Mouse (Mus musculus): Measurements from ENCODE around the gene Fyn. TPM values are rescaled to one million over a fixed set of nuclear protein-coding genes. Genes with fewer than 3 reads are reported as not detected.

Gene Fyn
- polyA plus RNA-seq, 1 experiment from 2014 or later: 13.4 TPM

DNA sequence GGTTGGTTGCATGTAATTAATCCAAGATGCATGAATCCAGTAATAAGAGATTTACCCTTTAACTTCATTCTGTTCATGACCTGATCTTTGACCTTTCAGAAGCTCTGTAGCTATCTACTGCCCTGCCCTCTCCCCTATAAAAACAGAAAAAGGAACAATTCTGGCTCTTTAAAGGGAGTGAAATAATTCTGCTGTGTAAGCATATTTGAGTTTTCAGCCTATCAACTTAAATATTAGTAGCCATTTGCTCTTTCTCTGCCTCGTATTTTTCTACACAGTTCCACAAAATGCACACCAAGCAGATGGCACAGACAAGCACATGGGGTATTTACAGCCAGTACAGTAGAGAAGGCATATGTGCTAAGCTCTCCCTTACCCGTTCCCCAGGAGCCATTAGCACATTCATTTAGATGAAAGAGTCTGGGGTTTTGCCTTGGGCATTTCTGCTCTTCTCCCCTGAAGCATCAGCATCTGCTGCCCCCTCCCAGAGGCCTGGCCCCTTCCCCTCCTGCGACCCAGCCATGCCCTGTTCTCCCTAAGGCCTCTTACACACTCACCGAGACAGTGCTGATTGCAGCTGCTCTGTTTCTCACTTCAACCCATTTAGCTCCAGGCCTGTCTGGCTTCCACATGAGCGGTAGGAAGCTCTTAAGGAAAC is 58.3 kb downstream of the Fyn start:
- Histone ChIP-seq H3K9ac (ENCODE audit: low read length) (no peak overlapping the region), H3K4me1 (replicated peaks; ENCODE audit: control insufficient read depth, insufficient read depth, low read length) (no peaks in the 10 kb centered on the region), H3K9me3 (ENCODE audit: control insufficient read depth, low read length) (no peaks in the 10 kb centered on the region), H3K4me2 (ENCODE audit: low read depth, low read length) (no peak overlapping the region), H3K36me3 (ENCODE audit: control insufficient read depth, insufficient read depth, low read length) (no peaks in the 10 kb centered on the region), H3K27me3 (ENCODE audit: control insufficient read depth, insufficient read depth, low read depth, low read length) (no peaks in the 10 kb centered on the region), H3K4me3 (ENCODE audit: low read length) (no peak overlapping the region), H3K27ac (ENCODE audit: low read length) (no peak overlapping the region)
- no peak for ATAC-seq (ENCODE audit: low read depth)
- WGBS: 58% methylated on average over 5 of the region's 5 CpGs

DNA sequence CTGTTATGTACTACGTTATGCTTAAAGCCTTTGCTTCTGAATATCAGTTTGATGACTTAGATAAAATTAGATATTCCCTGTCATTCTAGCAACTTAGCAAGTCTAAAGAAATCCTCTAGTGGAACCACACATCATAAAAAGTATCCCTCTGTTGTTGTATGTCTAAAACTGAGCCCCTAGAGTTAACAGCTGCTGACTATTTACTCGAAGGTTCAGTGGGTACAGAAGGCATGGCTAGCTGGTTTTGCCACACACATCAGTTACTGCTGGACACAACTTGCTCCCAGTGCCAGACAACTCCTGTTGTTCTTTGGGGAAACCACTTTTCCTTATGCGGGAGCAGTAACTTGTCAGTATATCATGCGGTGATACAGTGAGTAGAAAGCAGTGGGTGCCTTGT is 61.0 kb downstream of the Fyn start:
- Histone ChIP-seq H3K4me1 (replicated peaks; ENCODE audit: control insufficient read depth, insufficient read depth, low read length) (no peaks in the 10 kb centered on the region), H3K36me3 (ENCODE audit: control insufficient read depth, insufficient read depth, low read length) (no peaks in the 10 kb centered on the region), H3K4me2 (ENCODE audit: low read depth, low read length) (no peak overlapping the region), H3K27ac (ENCODE audit: low read length) (no peak overlapping the region), H3K27me3 (ENCODE audit: control insufficient read depth, insufficient read depth, low read depth, low read length) (no peaks in the 10 kb centered on the region), H3K4me3 (ENCODE audit: low read length) (no peak overlapping the region), H3K9ac (ENCODE audit: low read length) (no peak overlapping the region), H3K9me3 (ENCODE audit: control insufficient read depth, low read length) (no peaks in the 10 kb centered on the region)
- no peak for ATAC-seq (ENCODE audit: low read depth)
- WGBS: 77% methylated on average over 4 of the region's 4 CpGs

DNA sequence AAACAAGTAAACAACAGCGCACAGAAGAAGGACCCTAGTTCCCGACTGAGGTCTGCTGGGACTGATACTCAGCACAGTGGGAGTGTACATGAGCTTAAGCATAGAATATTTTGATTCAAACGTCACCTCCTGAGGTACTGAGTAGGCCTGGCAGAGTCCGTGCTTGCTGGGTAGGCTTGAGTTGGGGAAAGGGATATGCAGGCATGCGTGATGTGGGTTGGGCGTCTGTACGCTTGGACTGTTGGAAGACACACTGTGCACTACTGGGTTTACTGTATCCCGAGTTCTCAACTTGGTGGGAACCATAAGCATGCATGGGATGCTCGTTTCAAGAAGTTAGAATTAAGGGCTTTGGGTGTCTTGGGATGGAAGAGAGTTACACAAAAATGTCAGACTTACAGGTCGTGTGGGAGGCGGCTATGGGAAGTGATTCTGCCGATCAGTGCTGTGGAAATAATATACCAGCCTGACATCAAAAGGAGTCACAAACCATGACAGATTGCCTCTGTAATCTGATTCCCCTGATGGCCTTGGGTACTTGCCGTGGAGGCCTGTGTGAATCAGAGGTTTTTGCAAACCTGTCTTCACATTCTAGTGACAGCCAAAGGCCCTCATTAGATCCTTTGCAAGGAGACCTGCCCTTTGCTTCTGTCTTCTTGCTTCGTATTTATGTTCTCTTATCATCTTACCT is 61.6 kb downstream of the Fyn start:
- no peak overlapping the region for H3K9ac ChIP-seq (ENCODE audit: low read length)
- WGBS: 63% methylated on average over 14 of the region's 14 CpGs
- H3K4me1 ChIP-seq (replicated peaks; ENCODE audit: control insufficient read depth, insufficient read depth, low read length): no peaks in the 10 kb centered on the region
- no peaks in the 10 kb centered on the region for H3K27me3 ChIP-seq (ENCODE audit: control insufficient read depth, insufficient read depth, low read depth, low read length)
- no peak for ATAC-seq (ENCODE audit: low read depth)
- no peak overlapping the region for H3K27ac ChIP-seq (ENCODE audit: low read length)
- no peak overlapping the region for H3K4me2 ChIP-seq (ENCODE audit: low read depth, low read length)
- H3K36me3 ChIP-seq (ENCODE audit: control insufficient read depth, insufficient read depth, low read length): no peaks in the 10 kb centered on the region
- no peak overlapping the region for H3K4me3 ChIP-seq (ENCODE audit: low read length)
- H3K9me3 ChIP-seq (ENCODE audit: control insufficient read depth, low read length): no peaks in the 10 kb centered on the region

DNA sequence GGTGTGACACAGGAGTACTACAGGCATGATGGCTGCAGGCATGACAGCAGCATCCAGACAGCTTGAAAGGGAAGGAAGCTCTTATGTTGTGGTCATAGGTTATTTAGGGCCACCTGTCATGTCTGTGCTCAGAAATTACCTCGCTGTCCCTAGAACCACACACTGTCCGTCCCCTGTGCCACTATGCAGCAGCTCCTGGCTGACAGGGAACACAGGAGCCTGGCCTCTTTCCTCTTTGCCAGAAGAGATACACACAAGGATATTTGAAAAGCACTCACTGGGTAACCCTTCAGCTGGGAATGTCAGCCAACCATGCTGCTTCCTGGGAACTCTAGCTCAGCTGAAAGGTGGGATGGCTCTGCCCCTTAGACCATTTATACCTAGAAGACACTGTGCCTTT is 62.6 kb downstream of the Fyn start:
- Histone ChIP-seq H3K36me3 (ENCODE audit: control insufficient read depth, insufficient read depth, low read length) (no peaks in the 10 kb centered on the region), H3K4me2 (ENCODE audit: low read depth, low read length) (no peak overlapping the region), H3K9me3 (ENCODE audit: control insufficient read depth, low read length) (no peaks in the 10 kb centered on the region), H3K27me3 (ENCODE audit: control insufficient read depth, insufficient read depth, low read depth, low read length) (no peaks in the 10 kb centered on the region), H3K9ac (ENCODE audit: low read length) (no peak overlapping the region), H3K4me3 (ENCODE audit: low read length) (no peak overlapping the region), H3K4me1 (replicated peaks; ENCODE audit: control insufficient read depth, insufficient read depth, low read length) (no peaks in the 10 kb centered on the region), H3K27ac (ENCODE audit: low read length) (no peak overlapping the region)
- WGBS: 77% methylated on average over 2 of the region's 2 CpGs
- ATAC-seq (ENCODE audit: low read depth): no peak

DNA sequence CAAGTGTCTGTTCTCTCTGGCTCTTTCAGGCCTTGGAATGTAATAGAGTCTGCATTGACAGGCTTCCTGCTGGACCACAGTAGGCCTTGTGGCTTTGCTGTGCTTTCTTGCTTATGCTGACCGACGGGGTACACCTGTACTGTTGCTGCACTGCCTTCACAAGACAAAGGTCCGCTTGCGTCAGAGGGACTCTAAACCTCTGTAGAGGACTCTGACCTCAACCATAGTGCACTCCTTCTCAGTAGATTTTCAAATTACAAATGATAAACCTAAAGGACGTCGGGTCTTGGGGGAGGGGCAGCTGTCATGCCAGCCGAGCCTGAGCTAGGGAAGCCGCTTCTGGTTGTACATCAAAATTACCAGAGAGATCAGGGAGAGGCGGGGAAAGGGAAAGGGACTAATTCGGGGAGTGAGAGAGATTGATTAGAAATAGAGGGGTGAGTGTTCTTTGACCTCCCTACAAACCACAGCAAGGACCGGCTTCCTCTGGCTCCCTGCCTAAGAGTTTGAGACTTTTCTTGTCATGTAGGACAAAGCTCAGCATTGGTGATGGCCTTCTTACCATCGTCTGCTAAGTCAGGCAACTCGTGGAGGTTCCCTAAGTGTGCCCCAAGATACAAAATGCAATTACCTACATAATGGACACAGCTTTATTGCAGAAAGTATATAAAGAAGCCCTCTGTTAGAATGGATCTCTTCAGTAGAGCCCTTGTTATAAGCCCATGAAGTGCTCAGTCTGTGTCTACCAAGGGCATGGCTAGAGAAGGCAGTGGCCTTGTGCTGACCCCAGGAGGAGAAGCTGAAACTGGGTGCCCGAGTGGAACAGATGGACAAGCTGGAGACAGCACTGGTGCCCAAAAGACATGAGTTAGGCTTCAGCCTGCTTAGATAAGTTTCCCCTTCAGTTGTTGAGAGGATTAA is 64.3 kb downstream of the Fyn start:
- no peak for ATAC-seq (ENCODE audit: low read depth)
- no peaks in the 10 kb centered on the region for H3K27me3 ChIP-seq (ENCODE audit: control insufficient read depth, insufficient read depth, low read depth, low read length)
- no peaks in the 10 kb centered on the region for H3K36me3 ChIP-seq (ENCODE audit: control insufficient read depth, insufficient read depth, low read length)
- H3K4me1 ChIP-seq (replicated peaks; ENCODE audit: control insufficient read depth, insufficient read depth, low read length): no peaks in the 10 kb centered on the region
- no peak overlapping the region for H3K9ac ChIP-seq (ENCODE audit: low read length)
- H3K4me2 ChIP-seq (ENCODE audit: low read depth, low read length): no peak overlapping the region
- H3K9me3 ChIP-seq (ENCODE audit: control insufficient read depth, low read length): no peaks in the 10 kb centered on the region
- no peak overlapping the region for H3K27ac ChIP-seq (ENCODE audit: low read length)
- H3K4me3 ChIP-seq (ENCODE audit: low read length): no peak overlapping the region
- WGBS: 63% methylated on average over 14 of the region's 14 CpGs

DNA sequence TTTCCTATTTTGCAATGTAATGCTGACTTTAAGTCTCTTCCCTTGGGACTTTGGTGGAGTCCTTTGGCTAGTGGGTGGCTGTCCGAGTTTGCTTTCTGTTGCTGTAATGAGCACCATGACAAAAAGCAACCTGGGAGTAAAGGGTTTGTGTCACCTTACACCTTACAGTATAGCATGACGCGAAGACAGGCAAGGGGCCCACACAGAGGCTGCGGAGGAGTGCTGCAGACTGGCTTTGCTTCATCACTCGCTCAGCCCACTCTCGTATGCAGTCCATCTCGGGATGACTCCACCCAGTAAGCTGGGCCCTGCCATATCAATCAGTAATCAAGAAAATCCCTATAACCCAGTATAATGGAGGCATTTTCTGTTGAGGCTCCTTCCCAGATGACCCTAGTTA is 65.2 kb downstream of the Fyn start:
- H3K4me2 ChIP-seq (ENCODE audit: low read depth, low read length): no peak overlapping the region
- H3K9me3 ChIP-seq (ENCODE audit: control insufficient read depth, low read length): no peaks in the 10 kb centered on the region
- H3K4me3 ChIP-seq (ENCODE audit: low read length): no peak overlapping the region
- H3K9ac ChIP-seq (ENCODE audit: low read length): no peak overlapping the region
- H3K27ac ChIP-seq (ENCODE audit: low read length): no peak overlapping the region
- 85% methylated on average over 7 of the region's 7 CpGs for WGBS
- ATAC-seq (ENCODE audit: low read depth): no peak
- H3K36me3 ChIP-seq (ENCODE audit: control insufficient read depth, insufficient read depth, low read length): no peaks in the 10 kb centered on the region
- H3K27me3 ChIP-seq (ENCODE audit: control insufficient read depth, insufficient read depth, low read depth, low read length): no peaks in the 10 kb centered on the region
- no peaks in the 10 kb centered on the region for H3K4me1 ChIP-seq (replicated peaks; ENCODE audit: control insufficient read depth, insufficient read depth, low read length)

DNA sequence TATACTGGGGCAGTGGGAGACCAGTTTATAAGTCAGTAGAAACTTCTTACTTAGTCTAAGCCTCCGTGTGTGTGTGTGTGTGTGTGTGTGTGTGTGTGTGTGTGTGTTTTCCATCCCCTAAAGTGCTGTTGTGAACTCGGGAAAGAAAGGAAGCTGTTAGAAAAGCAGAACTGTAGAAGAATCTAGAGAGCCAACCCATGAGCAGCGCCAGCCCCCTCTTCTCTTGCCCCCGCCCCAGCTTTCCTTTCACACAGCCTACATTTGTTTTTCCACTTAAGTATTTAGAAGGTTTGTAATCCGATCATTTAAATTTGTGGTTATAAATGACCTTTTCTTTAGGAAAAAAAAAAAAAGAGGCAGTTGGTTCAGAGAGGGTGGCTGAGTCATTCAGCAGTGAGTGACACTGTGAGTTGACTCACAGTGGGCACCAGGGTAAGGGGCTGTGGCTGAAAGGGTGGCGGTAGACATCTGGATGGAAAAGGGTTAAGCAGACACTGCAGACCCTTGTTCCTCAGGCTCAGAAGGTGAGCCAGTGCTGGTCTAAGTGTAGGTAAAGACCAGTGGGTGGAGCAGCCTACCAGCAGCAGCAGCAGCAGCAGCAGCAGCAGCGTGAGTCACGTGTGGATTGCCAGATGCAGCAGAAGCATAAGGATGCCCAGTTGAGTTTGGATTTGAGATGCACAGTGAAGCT is 66.2 kb downstream of the Fyn start:
- 54% methylated on average over 8 of the region's 8 CpGs for WGBS
- H3K4me3 ChIP-seq (ENCODE audit: low read length): no peak overlapping the region
- ATAC-seq (ENCODE audit: low read depth): no peak
- no peaks in the 10 kb centered on the region for H3K4me1 ChIP-seq (replicated peaks; ENCODE audit: control insufficient read depth, insufficient read depth, low read length)
- no peak overlapping the region for H3K27ac ChIP-seq (ENCODE audit: low read length)
- H3K9ac ChIP-seq (ENCODE audit: low read length): no peak overlapping the region
- no peaks in the 10 kb centered on the region for H3K9me3 ChIP-seq (ENCODE audit: control insufficient read depth, low read length)
- no peak overlapping the region for H3K4me2 ChIP-seq (ENCODE audit: low read depth, low read length)
- H3K36me3 ChIP-seq (ENCODE audit: control insufficient read depth, insufficient read depth, low read length): no peaks in the 10 kb centered on the region
- no peaks in the 10 kb centered on the region for H3K27me3 ChIP-seq (ENCODE audit: control insufficient read depth, insufficient read depth, low read depth, low read length)

DNA sequence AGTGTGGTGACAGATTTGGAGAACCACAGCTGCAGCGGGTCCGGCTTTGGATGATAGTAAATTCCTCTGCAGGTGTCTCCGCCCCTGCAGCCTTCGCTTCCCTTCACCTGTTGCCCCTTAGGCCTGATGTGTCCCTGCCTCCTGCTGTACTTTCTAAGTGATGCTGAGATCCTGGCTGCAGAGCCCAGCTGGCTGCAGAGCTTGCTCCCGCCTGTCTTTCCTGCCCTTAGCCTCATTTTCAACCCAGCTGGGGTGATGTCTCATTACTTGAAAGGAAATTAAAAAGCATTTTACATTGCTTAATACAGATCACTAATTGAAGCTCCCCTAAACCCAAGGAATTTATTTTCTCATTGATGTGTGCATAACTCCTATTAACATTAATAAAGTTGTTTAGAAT is 70.2 kb downstream of the Fyn start:
- Histone ChIP-seq H3K9me3 (ENCODE audit: control insufficient read depth, low read length) (no peaks in the 10 kb centered on the region), H3K4me2 (ENCODE audit: low read depth, low read length) (no peak overlapping the region), H3K4me1 (replicated peaks; ENCODE audit: control insufficient read depth, insufficient read depth, low read length) (no peaks in the 10 kb centered on the region), H3K27ac (ENCODE audit: low read length) (no peak overlapping the region), H3K9ac (ENCODE audit: low read length) (no peak overlapping the region), H3K27me3 (ENCODE audit: control insufficient read depth, insufficient read depth, low read depth, low read length) (no peaks in the 10 kb centered on the region), H3K36me3 (ENCODE audit: control insufficient read depth, insufficient read depth, low read length) (0 out of 2 replicates have a peak, but pooled peaks cover 2% of the 10 kb centered on the region), H3K4me3 (ENCODE audit: low read length) (no peak overlapping the region)
- ATAC-seq (ENCODE audit: low read depth): no peak
- 77% methylated on average over 5 of the region's 5 CpGs for WGBS

DNA sequence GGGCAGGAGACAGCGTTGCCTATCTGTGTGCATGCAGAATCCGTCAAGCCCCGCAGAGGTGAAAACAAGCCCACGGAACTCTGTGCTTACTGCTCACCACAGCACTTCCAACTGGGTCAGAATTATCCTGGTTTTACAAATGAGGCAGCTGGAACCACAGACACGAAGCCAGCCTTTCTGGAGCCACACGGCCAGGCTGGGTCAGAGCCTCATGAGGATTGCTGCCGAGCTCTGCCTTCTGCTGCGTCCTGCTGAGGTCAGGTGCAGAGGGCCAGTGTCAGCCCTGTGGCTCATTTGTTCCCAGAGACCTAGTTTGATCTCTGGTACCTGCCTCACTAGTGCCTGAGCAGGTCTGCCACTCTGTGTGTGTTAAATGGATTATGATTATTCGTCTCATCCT is 71.9 kb downstream of the Fyn start:
- no peaks in the 10 kb centered on the region for H3K27me3 ChIP-seq (ENCODE audit: control insufficient read depth, insufficient read depth, low read depth, low read length)
- no peak overlapping the region for H3K4me2 ChIP-seq (ENCODE audit: low read depth, low read length)
- no peaks in the 10 kb centered on the region for H3K9me3 ChIP-seq (ENCODE audit: control insufficient read depth, low read length)
- H3K9ac ChIP-seq (ENCODE audit: low read length): no peak overlapping the region
- ATAC-seq (ENCODE audit: low read depth): no peak
- no peak overlapping the region for H3K4me3 ChIP-seq (ENCODE audit: low read length)
- H3K4me1 ChIP-seq (replicated peaks; ENCODE audit: control insufficient read depth, insufficient read depth, low read length): no peaks in the 10 kb centered on the region
- H3K27ac ChIP-seq (ENCODE audit: low read length): no peak overlapping the region
- WGBS: 73% methylated on average over 9 of the region's 9 CpGs
- 0 out of 2 replicates have a peak, but pooled peaks cover 2% of the 10 kb centered on the region for H3K36me3 ChIP-seq (ENCODE audit: control insufficient read depth, insufficient read depth, low read length)
